Mouse (Mus musculus) layer of hippocampus, adult 18-20 months (tissue): ENCODE measurements around the gene Abi3. TPM values are rescaled to one million over a fixed set of nuclear protein-coding genes. Genes with fewer than 3 reads are reported as not detected.

Experiments
- DNase-seq, 2 experiments: peaks; one replicate each; pipeline ENCODE4 v3.0.0; 2022; ENCODE audit warnings: low spot score in 2 of 2
- total RNA-seq, 2 experiments: library from RNA; stranded (reverse); gene quantifications; 2 replicates each; pipeline ENCODE4 v1.2.3; 2021

Abi3 gene
- total RNA-seq, 2 experiments from 2014 or later: 6.1 to 6.6 TPM

DNA sequence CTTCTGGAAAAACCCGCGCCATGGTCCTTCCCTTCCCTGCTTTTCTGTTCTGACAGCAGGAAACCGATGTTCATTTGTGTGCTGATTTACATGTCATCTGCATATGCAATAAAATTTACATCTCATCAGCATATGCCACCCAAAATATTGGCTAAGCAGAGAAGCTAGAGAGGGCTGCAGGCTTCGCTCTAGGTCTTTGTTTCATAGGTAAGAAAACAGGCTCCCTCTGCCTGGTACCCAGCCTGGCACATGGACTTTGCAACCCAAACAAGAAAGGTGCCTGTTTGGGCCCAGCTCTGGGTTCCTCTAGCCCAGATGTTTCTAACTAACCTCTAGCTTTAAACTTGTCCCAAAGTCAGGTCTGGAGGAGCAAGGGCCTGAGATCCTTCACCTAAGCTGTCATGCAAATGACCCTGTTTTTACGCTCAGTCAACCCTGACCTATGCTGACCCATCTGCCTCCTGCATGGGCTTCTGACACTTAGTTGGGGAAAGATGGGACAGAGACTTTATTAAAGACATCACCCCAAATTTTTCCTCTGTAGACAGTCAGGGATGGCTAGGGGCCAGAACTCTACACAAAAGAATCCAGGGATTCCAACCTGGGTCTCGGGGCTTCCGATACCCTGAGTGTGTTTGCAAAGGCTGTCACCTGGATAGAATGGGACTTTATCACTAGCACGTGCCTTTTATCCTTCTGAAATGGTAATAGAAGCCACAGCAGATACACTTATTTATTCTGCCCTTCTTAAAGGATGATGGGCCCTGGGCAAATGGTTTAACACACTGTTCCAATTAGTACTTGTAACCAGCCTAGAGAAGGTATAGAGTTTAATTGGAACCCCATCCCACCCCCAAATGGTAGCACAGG lies 3.0 kb downstream of the Abi3 start:
- DNase-seq: no peak

DNA sequence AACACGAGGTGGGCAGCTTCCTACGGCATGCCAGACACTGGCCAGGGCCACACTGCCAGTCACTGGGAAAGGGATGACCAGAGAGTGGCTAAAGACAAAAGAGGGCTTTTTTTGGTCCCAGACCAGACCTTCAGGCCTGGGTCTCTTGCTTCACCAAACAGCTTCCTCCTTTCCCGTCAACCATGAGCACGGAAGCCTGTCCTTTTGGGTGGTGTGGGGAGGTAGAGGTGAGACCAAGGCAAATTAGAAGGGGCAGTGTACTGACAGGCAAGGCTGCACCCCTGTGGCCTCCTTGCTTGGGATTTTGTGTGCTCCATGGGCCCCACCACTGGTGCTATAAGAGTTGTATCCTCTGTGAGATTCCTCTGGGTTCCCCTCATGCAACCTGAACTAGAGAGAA lies 3.7 kb downstream of the Abi3 start:
- DNase-seq: no peak

DNA sequence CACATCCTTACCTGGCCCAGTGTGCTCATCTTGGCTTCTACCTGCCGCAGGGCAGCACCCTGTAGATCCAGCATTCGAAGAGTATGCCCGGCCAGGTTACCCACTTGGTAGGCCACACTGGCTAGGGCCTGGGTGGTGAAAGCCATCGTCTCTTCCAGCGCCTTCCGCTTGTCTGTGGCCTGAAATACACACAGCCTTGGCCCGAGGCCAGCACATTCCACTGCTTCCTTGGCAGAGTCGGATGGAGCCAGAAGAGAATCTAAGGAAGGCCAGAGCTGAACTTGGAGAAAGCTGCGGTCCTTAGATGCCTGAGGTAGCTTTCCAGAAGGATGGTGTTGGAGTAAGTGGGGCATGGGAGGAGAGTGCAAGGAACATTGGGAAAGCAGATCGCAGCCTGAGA lies 5.2 kb downstream of the Abi3 start, which contains the start of gene Gngt2:
Gngt2 (plus strand) TSS at position 158 of the 400 bp plus-strand sequence.
- no peak for DNase-seq

DNA sequence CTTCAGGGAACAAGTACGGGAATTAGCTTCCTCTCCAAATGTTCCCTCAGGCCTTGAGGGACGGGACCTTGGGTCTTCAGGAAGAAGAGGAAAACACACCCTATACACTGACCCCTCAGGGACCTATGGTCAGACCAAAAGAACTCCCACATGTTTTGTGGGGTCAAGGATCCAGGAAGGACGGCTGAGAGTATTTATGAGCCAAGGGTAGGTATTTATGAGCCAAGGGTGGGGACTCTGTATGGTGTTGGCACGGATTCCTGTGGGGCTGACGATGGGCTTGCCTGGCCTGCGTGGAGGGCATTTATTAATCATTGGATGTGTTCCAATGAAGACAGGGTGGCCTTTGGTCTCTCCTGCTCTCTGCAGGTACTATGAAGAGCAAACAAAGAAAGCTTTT lies 5.8 kb downstream of the Abi3 start:
- no peak for DNase-seq

DNA sequence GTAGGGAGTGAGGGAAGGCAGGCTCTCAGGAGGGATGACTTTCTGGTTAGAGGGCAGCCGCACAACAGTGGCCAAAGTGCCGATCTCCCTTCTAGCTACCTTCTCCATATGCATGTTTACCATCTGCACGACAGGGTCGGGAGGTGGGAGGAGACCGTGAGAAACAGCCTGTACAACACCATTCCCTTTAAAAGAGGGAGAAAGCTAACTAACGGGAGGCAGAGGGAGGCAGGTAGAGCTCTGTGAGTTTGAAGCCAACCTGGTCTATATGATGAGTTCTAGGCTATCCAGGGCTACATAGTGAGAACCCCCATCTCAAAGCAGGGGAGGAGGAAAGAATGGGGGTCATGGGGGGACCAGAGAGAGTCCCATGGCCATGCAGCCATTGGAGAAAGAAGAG lies 6.4 kb downstream of the Abi3 start:
- no peak for DNase-seq

DNA sequence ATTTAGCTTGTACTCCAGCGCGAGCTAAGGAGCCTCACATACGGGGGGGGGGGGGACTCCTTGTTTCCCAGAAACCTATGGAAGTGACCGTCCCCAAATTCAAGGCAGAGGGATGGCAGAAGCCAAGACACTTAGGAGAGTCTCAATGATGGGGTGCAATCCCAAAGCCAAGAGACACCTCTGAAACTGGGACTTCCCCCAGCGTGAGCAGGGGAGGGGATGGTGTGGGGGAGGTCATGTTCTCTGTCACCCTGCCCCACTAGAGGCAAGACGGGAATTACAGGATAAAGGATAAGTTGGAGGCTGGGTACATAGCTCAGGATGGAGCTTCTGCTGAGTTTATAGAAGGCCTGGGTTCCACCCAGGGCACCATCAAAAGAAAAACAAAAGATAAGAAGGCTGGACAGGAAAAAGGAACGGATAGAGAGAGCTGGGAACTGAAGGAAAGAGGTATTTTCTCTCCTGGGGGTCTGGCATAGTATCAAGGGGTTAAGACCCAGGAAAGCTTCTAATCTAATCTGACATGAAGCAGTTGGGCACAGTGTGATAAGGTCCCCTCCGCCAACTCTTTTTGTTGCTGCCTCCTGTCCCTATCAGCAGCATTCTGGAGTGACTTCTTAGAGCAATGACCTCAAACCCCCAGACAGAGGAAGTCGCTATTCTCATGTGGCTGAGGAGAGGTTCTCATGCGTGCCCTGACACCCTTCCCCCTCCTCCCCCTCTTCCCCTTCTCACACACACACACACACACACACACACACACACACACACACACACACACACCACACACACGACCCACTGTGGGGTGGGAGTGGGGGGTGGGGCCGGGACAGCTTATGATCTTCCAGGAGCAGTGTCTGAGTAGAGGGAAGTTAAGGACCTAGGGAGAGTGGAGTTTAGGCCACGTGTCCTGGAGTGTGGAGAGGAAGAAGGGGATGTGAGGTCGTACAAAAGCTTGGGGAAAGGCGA lies 7.2 kb downstream of the Abi3 start:
- DNase-seq: no peak

DNA sequence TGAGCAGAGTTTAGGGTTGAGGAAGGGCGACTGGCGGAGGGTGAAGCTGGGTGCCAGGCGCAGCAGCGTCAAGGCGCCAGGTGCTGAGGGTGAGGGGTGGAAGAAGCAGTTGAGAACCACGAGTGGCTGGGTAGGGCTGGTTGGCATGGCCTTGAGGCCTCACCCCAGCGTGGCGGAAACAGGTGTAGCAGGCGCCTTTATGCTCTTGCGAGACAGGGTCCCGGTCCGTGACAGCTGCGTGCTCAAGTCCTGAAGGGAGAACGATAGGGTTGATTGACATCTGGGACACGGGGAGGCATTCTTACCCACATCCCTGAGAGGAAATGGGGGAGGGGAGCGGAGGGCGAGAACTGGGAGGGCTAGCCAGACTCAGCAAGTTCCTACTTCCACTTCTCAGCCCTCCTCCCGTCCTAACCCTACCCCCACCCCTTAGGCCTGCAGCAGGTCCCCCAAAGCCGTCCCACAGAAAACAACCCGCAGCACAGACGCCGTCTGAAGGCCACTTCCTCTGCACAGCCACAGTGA lies 8.1 kb downstream of the Abi3 start:
- DNase-seq: no peak

DNA sequence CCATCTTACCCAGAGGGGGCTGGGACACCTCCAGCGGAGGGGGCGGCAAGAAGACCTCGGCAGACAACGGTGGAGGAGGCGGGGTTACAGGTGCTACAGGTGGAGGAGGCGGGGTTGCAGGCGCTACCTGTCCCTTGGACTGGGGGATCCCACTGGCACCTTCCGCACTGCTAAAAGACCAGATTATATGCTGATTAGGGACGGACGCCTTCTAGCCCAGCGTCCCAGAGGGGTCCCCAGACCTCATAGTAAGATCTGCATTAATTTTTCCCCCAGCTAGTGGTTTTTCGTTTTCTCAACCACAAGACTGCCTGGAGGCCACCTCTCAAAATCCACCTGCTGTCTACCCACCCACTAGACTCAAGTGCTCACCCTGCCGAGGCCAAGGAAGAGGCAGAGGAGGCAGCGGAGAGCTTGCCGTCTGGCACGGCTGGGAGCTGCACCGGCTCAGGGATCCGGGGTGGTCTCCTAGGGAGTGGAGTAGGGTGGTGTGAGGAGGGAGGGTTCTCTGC lies 8.6 kb downstream of the Abi3 start:
- DNase-seq: no peak

DNA sequence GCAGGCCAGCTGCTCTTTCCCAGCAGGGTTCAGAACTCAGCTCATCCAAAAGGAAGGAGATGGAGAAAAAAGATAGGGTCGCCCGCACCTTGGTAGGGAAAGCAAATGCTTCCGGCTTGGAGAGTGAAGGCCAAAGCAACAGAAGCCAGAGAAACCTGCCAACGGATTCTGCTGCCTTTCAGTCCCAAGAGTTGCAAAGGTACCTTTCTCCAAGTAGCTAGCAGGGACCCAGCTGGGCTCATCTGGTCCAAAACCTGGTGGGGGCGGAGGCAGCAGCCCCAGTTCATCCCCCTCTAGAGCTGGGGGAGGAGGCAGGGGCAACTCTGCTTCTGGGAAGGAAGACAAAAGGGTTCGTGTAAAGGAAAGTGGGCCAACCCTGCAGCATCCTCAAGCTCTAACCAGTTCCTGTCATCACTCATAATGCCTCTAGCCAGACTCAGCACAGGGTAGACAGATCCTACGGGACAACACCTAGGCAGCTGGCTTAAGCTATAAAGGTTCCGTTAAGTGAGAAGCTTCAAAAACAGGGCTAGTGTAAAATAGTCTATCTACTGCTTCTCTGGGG lies 9.2 kb downstream of the Abi3 start:
- DNase-seq: no peak

DNA sequence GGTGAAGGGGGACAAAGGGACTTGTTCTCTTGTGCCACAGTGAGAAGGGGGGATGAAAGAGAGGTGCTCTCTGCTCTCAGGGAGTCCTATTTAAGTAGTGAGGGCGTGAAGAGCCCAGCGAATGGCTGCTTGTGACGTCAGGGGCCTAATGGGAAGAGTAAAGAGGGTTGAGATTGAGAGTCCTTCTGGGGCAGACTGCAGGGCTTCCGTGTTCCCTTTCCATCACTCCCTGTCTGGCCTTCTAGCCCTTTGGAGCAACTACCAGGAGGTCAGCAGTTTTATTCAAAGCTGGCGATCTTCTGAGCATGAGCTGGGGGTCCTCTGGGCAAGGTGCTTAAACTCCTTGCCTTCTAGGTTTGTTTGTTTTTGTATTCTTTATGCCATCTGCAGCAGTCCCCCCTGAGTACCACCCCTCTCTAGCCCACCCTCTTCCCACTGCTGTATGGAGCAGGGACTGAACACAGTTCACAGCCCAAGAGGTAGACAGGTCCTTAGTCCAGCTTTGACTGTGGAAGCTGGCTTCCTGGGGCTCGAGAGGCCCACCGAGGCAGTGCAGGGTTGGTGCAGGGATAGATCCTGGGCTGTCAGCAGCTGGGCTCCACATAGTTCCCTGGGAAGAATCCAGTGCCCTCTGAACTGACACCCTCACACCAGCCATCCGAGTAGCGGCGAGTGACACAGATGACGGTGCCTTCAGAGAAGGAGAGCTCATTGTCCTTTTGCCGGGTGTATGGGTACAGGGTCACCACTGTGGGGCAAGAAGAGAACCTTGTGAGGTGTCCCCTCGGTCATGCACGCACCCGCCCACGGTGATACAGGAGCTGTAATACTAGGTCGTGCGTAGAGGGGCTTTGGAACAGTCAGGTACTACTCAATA lies 9.9 kb downstream of the Abi3 start:
- no peak for DNase-seq

DNA sequence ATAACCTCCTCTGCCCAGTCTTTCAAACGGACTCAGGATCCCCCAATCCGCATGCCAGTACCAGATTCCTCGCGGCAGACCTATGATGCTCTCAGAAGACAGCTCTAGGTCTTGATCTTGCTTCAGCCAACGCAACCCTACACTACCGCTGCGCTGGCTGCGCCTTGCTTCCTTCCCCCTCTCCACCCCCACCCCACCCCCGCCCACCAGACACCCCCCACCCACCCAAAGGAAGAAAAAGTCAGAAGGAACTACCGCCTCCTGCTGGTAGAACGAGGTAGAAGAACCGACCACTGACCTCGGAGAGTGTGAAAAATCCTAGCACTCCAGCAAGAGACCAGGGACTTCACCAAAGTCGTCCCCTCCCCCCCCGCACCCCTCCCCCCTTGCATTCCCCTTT lies 10.6 kb downstream of the Abi3 start:
- no peak for DNase-seq

DNA sequence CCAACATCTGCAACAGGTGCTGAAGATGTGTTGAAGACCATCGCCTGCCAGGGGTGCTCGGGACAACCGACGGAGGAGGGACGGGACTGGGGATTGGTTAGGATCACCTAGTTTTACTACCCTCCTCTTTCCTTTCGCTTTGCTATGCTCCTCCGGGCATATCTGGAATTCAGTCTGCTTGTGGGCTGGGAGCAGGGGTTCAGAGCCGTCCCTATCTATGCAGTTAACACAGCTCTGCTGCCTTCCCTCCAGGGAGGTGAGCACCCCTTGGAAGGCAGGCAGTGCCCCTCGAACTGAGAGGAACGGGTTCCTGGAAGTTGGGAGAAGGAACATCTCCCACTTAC lies 11.0 kb downstream of the Abi3 start:
- no peak for DNase-seq

DNA sequence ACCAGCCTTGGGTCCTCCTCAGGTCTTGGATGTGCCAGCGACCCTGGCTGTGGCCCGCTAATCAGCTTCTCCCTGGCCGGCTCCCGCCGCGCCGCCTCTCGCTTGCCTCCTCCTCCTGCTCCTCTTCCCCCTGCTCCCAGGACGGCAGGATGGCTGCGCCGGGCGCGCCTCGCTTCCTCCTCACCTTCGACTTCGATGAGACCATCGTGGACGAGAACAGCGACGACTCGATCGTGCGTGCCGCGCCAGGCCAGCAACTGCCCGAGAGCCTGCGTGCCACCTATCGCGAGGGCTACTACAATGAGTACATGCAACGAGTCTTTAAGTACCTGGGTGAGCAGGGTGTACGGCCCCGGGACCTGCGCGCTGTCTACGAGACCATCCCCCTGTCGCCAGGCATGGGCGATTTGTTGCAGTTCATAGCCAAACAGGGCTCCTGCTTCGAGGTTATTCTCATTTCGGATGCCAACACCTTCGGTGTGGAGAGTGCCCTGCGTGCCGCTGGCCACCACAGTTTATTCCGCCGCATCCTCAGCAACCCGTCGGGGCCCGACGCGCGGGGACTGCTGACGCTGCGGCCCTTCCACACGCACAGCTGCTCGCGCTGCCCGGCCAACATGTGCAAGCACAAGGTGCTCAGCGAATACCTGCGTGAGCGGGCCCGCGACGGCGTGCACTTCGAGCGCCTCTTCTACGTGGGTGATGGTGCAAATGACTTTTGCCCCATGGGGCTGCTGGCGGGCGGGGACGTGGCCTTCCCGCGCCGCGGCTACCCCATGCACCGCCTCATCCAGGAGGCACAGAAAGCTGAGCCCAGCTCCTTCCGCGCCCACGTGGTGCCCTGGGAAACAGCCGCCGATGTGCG lies 11.6 kb downstream of the Abi3 start:
- DNase-seq: no peak

DNA sequence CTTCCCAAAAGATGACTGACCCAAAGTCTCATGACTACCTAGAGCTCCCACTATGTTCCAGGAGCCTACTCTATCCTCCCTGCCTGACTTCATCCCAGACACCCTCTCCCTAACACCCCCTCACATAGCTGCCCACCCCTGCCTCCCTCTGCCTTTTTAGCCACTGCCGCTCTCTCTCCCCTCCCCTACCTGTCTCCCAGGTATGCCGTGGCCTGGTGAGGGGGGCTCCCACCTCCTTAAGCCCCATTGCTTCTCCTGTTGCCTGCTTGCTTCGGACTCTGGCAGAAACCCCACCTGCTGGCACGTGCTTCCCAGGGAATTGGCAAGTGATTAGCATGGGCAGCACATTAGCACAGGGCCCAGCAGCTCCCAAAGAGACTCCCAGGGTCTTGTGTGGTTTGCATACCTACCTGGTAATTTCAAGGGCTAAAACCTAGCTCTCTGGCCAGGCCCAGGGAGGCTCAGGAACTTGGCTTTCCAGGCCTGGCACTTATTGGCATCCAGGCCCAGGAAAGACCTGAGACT lies 12.7 kb downstream of the Abi3 start:
- no peak for DNase-seq

DNA sequence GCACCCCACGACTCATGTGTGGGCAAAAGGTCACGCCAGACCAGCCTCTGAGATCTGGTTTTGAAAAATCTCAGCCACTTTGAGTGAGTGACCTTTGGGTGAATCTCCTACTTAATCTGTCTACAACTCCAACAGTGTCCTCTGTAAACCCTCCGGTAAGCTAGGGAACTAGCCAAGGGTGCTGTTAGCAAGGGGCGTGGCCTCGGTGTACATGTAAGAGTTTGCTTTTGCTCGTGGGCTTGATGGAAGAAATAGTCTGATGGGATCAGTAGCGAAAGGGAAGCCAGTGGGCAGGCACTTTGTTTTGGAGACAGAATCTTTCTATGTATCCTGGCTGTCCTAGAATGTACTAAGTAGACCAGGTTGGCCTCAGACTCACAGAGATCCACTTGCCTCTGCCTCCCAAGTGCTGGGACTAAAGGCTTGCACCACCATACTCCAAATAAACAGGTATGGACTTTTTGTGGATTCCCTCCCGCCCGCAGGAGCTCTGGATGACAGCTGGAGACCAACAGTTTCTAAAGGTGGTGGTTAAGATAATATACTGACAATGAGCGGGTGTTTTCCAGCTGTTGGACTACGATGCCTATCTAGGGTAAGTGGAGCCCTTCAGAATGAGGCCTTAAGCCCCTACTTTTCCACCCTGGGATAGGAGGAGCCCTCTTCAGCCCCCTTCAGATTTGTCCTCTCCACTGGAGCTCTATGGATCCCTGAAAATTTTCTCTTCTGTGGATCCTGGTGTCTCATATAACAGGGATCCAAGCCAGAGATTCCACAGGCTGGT lies 13.9 kb downstream of the Abi3 start:
- DNase-seq: no peak

DNA sequence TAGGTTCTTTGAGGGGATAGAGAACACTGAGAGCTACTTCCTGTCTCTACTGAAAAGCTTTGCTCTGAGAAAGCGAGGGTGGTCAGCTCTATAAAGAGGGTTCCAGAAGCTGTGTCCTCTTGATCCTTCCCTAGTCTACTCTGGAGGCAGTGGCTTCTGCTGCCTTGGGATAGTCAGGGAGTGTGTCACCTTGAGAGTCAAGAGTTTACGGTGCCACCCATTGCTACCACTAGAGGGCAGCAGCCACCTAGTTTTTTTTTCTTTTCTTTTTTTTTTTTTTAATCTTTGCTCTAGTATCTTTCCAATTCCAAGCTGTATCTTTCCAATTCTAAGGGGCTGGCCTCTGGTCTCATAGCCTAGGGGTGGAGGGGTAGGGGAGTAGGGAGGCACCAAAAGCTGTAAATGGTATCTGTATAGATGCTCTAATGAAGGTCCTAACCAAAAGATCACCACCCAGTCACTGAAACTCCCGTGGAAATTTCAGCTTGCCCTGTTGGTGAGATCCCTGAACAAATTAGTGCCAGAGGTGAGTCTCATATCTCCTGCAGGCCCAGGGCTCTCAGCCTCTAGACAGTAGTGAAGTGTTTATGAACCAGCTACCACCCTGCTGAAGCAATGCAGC lies 14.7 kb downstream of the Abi3 start:
- DNase-seq: peak in 1 of 2 experiments; percentile 81

DNA sequence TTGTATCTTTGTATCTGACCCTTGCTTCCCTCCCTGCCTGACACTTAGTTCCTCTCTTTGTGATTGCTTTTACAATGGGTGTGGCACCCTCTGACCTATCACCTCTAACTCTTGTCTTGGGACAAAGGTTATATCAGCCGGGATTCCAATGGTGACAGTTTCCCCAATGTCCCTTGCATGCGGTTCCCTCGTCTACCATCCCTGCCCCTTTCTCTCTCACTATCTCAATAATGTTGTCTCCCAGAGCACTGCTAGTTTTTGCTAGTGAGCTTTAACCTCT lies 15.2 kb downstream of the Abi3 start:
- DNase-seq: no peak
